Mouse (Mus musculus) ES-Bruce4 (cell line): ENCODE data around the gene Trmt61a.

Experiments used
- CTCF ChIP-seq: IDR thresholded peaks from one replicate; pipeline ENCODE4 v1.8.1; 2011; ENCODE audit warnings: low read depth, low read length
- EP300 ChIP-seq: IDR thresholded peaks from 2 replicates; pipeline ENCODE4 v1.6.1; 2011; ENCODE audit warnings: low read depth, low read length; ENCODE audit not compliant: insufficient read depth

DNA sequence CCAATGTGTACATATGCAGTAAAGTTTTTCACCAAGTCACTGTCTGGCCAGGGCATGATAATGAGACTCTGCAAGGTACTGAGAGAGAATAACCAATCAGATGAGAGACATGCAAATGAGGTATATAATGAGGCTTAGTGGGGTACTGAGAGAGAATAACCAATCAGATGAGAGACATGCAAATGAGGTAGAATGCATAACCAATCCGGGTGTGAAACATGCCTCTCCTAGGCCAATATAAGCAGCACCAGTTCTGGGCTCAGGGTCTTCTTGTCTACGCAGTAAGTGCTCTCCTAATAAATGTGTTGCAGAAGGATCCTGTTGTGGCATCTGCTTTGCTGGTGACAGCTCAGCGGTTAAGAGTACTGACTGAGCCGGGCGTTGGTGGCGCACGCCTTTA, 38.6 kb downstream of the Trmt61a start:
- no peak for TF ChIP-seq CTCF
- TF ChIP-seq EP300: no peak
